Mouse (Mus musculus): ENCODE results near the gene Gpr137.
"Not testable (repeated sequence)": the region's sequence is repeated elsewhere in the genome, so short reads cannot be mapped to it uniquely, and the experiment has no call there.

Gene Gpr137

DNA sequence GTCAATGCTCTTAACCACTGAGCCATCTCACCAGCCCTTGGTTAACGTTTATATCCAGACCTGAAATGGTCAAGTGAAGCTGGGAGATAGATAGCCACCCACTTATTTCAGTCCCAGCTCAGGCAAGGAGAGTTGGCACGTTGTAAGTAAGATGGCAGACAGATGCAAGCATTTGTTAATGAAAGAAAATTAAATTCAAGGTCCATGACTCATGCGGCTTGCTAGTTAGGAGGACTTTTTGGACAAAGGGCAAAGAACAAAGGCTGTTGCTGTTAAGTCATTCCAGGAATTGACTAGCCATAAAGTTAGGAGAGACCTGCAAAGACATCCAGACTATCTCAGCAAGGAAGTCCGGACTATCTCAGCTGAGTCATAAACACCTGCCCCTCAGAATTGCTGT is 42.6 kb downstream of the Gpr137 start:
- DNase-seq, result no peak

DNA sequence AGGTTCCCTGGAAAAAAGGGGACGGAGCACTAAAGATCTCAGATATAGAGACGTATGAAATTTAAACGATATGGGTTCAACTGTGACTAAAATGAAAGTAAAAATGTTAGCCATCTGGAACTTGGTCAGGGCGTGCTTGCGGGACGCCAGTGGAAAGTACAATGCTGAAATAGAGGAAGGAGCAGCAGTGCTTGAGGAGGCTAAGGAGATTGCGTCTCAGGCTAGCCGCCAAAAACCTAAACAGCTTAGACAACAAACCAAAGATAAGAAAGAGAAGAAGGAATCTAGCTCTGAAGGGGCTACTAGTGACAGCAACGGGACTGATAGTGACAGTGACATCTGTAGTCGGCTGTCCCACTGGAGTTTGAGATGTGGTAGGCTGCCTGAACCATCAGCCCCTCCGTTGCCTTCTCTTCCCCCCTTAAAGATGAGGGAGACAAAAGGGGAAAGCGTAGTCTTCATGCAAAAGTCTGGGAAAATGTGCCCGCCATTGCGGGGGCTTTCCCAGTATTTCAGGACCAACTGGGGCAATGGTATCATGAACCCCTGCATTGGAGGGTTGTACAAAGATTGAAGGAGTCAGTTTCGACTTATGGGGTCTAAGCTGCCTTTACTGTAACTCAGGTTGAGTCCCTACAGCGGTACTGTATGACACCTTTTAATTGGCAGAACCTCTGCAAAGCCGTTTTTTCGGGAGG is 46.5 kb downstream of the Gpr137 start:
- DNase-seq, result not testable (repeated sequence)

DNA sequence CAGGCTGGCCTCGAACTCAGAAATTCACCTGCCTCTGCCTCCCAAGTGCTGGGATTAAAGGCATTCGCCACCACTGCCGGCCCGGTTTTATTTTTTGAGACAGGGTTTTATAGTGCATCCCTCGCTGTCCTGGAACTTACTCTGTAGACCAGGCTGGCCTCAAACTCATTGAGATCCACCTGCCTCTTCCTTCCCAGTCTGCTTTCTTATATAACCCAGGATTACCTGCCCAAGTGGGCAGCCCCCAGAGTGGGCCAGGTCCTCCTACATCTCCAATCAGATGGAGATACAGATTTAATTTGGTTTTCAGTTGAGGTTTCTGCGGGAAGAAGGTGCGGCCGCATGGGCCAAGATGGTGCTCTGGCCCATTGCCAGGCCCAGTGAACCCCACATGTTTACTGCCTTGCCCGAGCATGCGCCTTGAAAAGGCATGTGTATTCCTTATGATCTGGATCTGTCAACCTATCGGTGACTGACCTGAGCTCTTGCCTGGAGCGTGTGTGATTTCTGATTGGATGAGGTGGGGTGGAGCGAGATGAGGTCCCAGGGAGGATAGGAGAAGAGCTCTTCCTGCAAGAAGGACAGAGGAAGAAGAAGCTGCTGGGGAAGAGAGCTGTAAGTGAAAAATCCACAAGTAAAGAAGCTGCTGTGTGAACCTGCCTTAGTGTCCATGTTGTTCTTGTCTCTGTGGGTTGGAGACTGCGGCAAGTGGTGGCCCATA is 48.4 kb downstream of the Gpr137 start:
- DNase-seq, result no peak

DNA sequence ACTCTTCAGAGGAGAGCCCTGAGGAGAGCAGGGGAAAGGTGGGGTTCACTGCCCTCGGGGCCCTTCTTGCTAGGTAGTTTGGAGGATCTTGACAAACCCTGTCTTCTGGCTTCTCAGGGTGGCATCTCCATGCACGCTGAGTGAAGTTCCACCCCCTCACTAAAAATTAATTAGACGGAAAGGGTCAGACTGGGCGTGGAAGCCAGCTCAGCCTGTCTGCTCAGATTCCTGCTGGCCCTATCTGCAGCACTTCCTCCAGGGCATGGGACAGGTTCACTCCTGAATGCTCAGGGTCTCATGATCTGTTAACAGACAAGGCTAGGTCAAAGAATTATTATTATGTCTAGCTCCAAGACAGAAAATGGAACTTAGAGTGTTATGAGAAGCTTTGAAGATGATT is 49.8 kb downstream of the Gpr137 start:
- no peak for DNase-seq
